Mouse (Mus musculus) telencephalon, adult 2 months (tissue): ENCODE results near the gene Slc44a5.
"Not testable (repeated sequence)": the region's sequence is repeated elsewhere in the genome, so short reads cannot be mapped to it uniquely, and the experiment has no call there.

Source experiments
- DNase-seq: peaks from one replicate; pipeline ENCODE4 v3.0.0-alpha.2; 2011; ENCODE audit warnings: low read depth, low spot score

The Slc44a5 gene

GRCm38 (mm10) chr3:154093745-154094322 lies 120.6 kb downstream of the Slc44a5 start:
- no peak for DNase-seq

- no peak for DNase-seq
Observed at GRCm38 (mm10) chr3:154101671-154102070, 128.4 kb downstream of the Slc44a5 start.

- no peak for DNase-seq
Observed at GRCm38 (mm10) chr3:154110528-154110927, 137.3 kb downstream of the Slc44a5 start.

GRCm38 (mm10) chr3:154111221-154111620 lies 138.0 kb downstream of the Slc44a5 start:
- DNase-seq: no peak

- no peak for DNase-seq
Observed at GRCm38 (mm10) chr3:154114991-154115390, 141.8 kb downstream of the Slc44a5 start.

- no peak for DNase-seq
Observed at GRCm38 (mm10) chr3:154115478-154115877, 142.2 kb downstream of the Slc44a5 start.

- DNase-seq: no peak
Observed at GRCm38 (mm10) chr3:154116000-154116399, 142.8 kb downstream of the Slc44a5 start.

- no peak for DNase-seq
Observed at GRCm38 (mm10) chr3:154118992-154119603, 145.9 kb downstream of the Slc44a5 start.

- DNase-seq: no peak
Observed at GRCm38 (mm10) chr3:154122531-154122930, 149.3 kb downstream of the Slc44a5 start.

- no peak for DNase-seq
Observed at GRCm38 (mm10) chr3:154124890-154125575, 151.8 kb downstream of the Slc44a5 start.

- no peak for DNase-seq
Observed at GRCm38 (mm10) chr3:154125768-154126376, 152.6 kb downstream of the Slc44a5 start.

- no peak for DNase-seq
Observed at GRCm38 (mm10) chr3:154127246-154127645, 154.0 kb downstream of the Slc44a5 start.

GRCm38 (mm10) chr3:154129036-154129435 lies 155.8 kb downstream of the Slc44a5 start:
- DNase-seq: no peak

GRCm38 (mm10) chr3:154130431-154131114 lies 157.3 kb downstream of the Slc44a5 start:
- DNase-seq: no peak

- no peak for DNase-seq
Observed at GRCm38 (mm10) chr3:154133986-154134385, 160.8 kb downstream of the Slc44a5 start.

GRCm38 (mm10) chr3:154134701-154135100 lies 161.5 kb downstream of the Slc44a5 start:
- DNase-seq: no peak

- no peak for DNase-seq
Observed at GRCm38 (mm10) chr3:154136501-154136900, 163.3 kb downstream of the Slc44a5 start.

GRCm38 (mm10) chr3:154141346-154141745 lies 168.1 kb downstream of the Slc44a5 start:
- no peak for DNase-seq

- DNase-seq: peak; percentile 48
Observed at GRCm38 (mm10) chr3:154142618-154143017, 169.4 kb downstream of the Slc44a5 start.

- no peak for DNase-seq
Observed at GRCm38 (mm10) chr3:154145750-154146149, 172.5 kb downstream of the Slc44a5 start.

- DNase-seq: no peak
Observed at GRCm38 (mm10) chr3:154149778-154150177, 176.5 kb downstream of the Slc44a5 start.

GRCm38 (mm10) chr3:154153541-154153940 lies 180.3 kb downstream of the Slc44a5 start:
- not testable (repeated sequence) for DNase-seq
